Mouse (Mus musculus) forebrain, embryonic 15.5 days (tissue): ENCODE results near the gene Ppdpf. TPM values are rescaled to one million over a fixed set of nuclear protein-coding genes. Genes with fewer than 3 reads are reported as not detected.

Source experiments
- ATAC-seq: fragments of 200-750 bp; cut with Nextera tagmentation; replicated peaks from 2 replicates; pipeline ENCODE4 v1.8.0; 2017; ENCODE audit warnings: mild to moderate bottlenecking, moderate TSS enrichment, moderate library complexity
- H3K27ac ChIP-seq: fragments of 300-500 bp; sonication (generic); replicated peaks from 2 replicates; pipeline ENCODE4 v1.5.1; 2015; ENCODE audit warnings: mild to moderate bottlenecking, inconsistent platforms
- H3K27me3 ChIP-seq: fragments of 300-500 bp; sonication (generic); 2 replicates; pipeline ENCODE4 v1.6.1; 2015; ENCODE audit warnings: inconsistent platforms
- H3K36me3 ChIP-seq: fragments of 300-500 bp; sonication (generic); 2 replicates; pipeline ENCODE4 v1.6.1; 2015; ENCODE audit warnings: mild to moderate bottlenecking, inconsistent platforms
- H3K4me1 ChIP-seq: fragments of 300-500 bp; sonication (generic); 2 replicates; pipeline ENCODE4 v1.6.1; 2015; ENCODE audit warnings: inconsistent platforms
- H3K4me2 ChIP-seq: fragments of 300-500 bp; sonication (generic); replicated peaks from 2 replicates; pipeline ENCODE4 v1.6.1; 2015; ENCODE audit warnings: mild to moderate bottlenecking, inconsistent platforms
- H3K4me3 ChIP-seq: fragments of 300-500 bp; sonication (generic); 2 replicates; pipeline ENCODE4 v1.5.1; 2015; ENCODE audit warnings: mild to moderate bottlenecking, inconsistent platforms
- H3K9ac ChIP-seq: fragments of 300-500 bp; sonication (generic); replicated peaks from 2 replicates; pipeline ENCODE4 v1.6.1; 2015; ENCODE audit warnings: mild to moderate bottlenecking, inconsistent platforms
- H3K9me3 ChIP-seq: fragments of 300-500 bp; sonication (generic); 2 replicates; pipeline ENCODE4 v1.6.1; 2016; ENCODE audit warnings: inconsistent platforms
- WGBS: fragments of 180-500 bp; shearing (Covaris S2); methylation state at CpG from one replicate; pipeline ENCODE4 v1.1.7; 2015; ENCODE audit warnings: mixed read lengths; 5-methylcytosine and 5-hydroxymethylcytosine counted together
- polyA plus RNA-seq: library from polyadenylated mRNA; unstranded; fragments of >200 nt; fragmentation: Nextera tagmentation; extraction: Ambion mirVana; gene quantifications from 2 replicates; pipeline ENCODE4 v1.2.1, GENCODE M21; 2015

Gene Ppdpf
- polyA plus RNA-seq, 1 experiment from 2014 or later, result 520 TPM

GRCm38 (mm10) chr2:181231171-181231570 lies 44.1 kb downstream of the Ppdpf start:
- Histone ChIP-seq H3K36me3 (no peaks in the 10 kb centered on the region), H3K4me2 (no peak overlapping the region), H3K9me3 (no peaks in the 10 kb centered on the region), H3K27me3 (no peaks in the 10 kb centered on the region), H3K27ac (no peak overlapping the region), H3K4me1 (no peaks in the 10 kb centered on the region), H3K9ac (no peak overlapping the region), H3K4me3 (no peak overlapping the region)
- 76% methylated on average over 20 of the region's 20 CpGs for WGBS
- 0 out of 2 replicates have a peak, but pooled peaks have one; percentile 38 for ATAC-seq

GRCm38 (mm10) chr2:181233443-181233842 lies 46.4 kb downstream of the Ppdpf start:
- Histone ChIP-seq H3K4me2 (no peak overlapping the region), H3K4me1 (no peaks in the 10 kb centered on the region), H3K27ac (no peak overlapping the region), H3K4me3 (no peak overlapping the region), H3K36me3 (no peaks in the 10 kb centered on the region), H3K9ac (no peak overlapping the region), H3K9me3 (no peaks in the 10 kb centered on the region), H3K27me3 (no peaks in the 10 kb centered on the region)
- no peak for ATAC-seq
- WGBS, result 90% methylated on average over 15 of the region's 15 CpGs

- no peaks in the 10 kb centered on the region for H3K36me3 ChIP-seq
- H3K4me1 ChIP-seq, result no peaks in the 10 kb centered on the region
- no peaks in the 10 kb centered on the region for H3K9me3 ChIP-seq
- no peak overlapping the region for H3K27ac ChIP-seq
- no peaks in the 10 kb centered on the region for H3K27me3 ChIP-seq
- H3K9ac ChIP-seq, result no peak overlapping the region
- no peak for ATAC-seq
- no peak overlapping the region for H3K4me2 ChIP-seq
- H3K4me3 ChIP-seq, result no peak overlapping the region
- WGBS, result 91% methylated on average over 11 of the region's 11 CpGs
These were observed 47.6 kb downstream of the Ppdpf start for GRCm38 (mm10) chr2:181234680-181235079.

DNA sequence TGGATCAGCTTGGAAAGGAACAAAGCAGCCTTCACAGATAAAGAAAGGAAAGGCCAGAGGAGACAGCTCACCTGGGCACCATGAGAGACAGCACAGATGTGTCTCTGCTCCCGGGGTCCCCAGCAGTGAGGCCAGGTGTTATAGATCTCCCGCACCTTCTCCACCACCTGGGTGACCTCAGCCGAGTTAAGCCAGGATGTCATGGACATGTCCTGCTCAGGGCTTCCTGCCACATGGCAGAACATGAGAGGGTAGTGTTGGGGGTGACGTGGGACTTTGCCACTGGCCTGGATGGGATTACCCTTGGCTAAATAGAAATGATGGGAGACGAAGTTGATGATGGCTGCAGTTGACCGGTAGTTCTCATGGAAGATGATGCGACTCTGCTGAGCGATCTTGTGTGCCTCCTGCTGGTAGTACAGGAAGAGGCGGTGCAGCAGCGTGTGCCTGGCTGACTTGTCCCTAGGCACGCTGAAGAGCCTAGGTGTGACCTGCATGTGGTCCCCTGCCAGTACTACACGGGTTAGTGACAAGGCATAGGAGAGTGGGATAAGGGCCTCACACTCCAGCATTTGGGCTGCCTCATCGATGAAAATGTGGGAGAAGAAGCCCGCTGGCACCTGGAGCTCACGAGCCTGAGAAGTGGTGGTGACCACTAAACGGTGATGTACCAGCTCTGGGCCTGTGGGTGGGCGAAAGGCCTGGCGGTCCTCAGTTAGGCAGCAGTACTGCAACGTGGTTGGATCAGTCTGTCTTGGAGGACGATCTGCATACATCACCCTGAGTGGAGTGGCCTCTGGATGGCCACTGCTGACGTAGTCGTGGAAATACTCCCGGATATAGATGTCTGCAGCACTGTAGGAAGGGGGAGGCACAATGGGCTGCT lies 48.9 kb downstream of the Ppdpf start:
- no peak overlapping the region for H3K4me3 ChIP-seq

GRCm38 (mm10) chr2:181237251-181238014 lies 50.4 kb downstream of the Ppdpf start:
- Histone ChIP-seq H3K4me1 (0 out of 2 replicates have a peak, but pooled peaks cover 2% of the 10 kb centered on the region), H3K4me2 (no peak overlapping the region), H3K27me3 (no peaks in the 10 kb centered on the region), H3K4me3 (no peak overlapping the region), H3K27ac (no peak overlapping the region), H3K9me3 (no peaks in the 10 kb centered on the region), H3K9ac (no peak overlapping the region), H3K36me3 (no peaks in the 10 kb centered on the region)
- no peak for ATAC-seq
- WGBS, result 91% methylated on average over 17 of the region's 17 CpGs

More for the DNA sequence above, 48.9 kb downstream of the Ppdpf start:
- H3K27ac ChIP-seq, result no peak overlapping the region
- H3K27me3 ChIP-seq, result no peaks in the 10 kb centered on the region
- no peaks in the 10 kb centered on the region for H3K36me3 ChIP-seq
- no peaks in the 10 kb centered on the region for H3K4me1 ChIP-seq
- WGBS, result 88% methylated on average over 23 of the region's 23 CpGs
- H3K9ac ChIP-seq, result no peak overlapping the region
- H3K9me3 ChIP-seq, result no peaks in the 10 kb centered on the region
- ATAC-seq, result no peak
- H3K4me2 ChIP-seq, result no peak overlapping the region

DNA sequence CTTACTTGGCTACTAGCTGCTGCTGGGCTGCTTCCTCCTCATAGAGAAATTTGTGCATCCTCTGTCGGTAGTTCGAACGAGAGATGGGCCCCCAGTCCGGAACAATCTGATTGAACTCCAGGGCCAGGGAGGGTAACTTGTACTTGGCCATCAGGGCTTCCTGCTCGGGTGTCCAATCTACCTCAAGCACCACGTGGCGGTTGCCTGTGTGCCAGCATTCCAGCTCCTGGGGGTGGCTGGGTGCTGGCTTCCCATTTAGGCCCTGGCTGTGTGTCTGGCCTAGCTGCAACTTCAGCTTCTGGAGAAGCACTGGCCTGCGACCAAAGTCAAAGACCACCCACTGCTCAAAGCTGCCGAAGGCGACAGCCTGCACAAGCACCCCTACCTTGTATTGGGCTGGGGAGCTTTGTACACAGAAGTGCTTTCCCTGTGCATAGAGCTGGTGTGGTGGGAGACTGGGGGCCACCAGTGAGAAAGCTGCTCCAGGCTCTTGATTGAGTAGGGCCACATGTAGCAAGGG lies 51.1 kb downstream of the Ppdpf start:
- Histone ChIP-seq H3K4me2 (no peak overlapping the region), H3K36me3 (no peaks in the 10 kb centered on the region), H3K27ac (no peak overlapping the region), H3K27me3 (no peaks in the 10 kb centered on the region), H3K9ac (no peak overlapping the region), H3K4me1 (0 out of 2 replicates have a peak, but pooled peaks cover 2% of the 10 kb centered on the region), H3K4me3 (no peak overlapping the region), H3K9me3 (no peaks in the 10 kb centered on the region)
- WGBS, result 73% methylated on average over 10 of the region's 10 CpGs
- no peak for ATAC-seq

Other genes with a start within 250 kb of the Ppdpf start
- gene Nkain4, start 232.5 kb upstream of the Ppdpf start, polyA plus RNA-seq, result 50.8 and 64.3 TPM in 2 replicates
- 103 and 106 TPM in 2 replicates for gene Arfgap1, start 220.0 kb upstream of the Ppdpf start, polyA plus RNA-seq
- 0.08 and 0.29 TPM in 2 replicates for gene Col20a1, start 200.7 kb upstream of the Ppdpf start, polyA plus RNA-seq
- gene Chrna4, start 143.7 kb upstream of the Ppdpf start, polyA plus RNA-seq, result 8.9 and 10.0 TPM in 2 replicates
- 45.2 and 46.7 TPM in 2 replicates for gene Kcnq2, start 51.9 kb upstream of the Ppdpf start, polyA plus RNA-seq
- 5.8 and 6.3 TPM in 2 replicates for gene Eef1a2, start 30.2 kb upstream of the Ppdpf start, polyA plus RNA-seq
- not detected in 2 replicates for gene Ptk6, start 15.5 kb downstream of the Ppdpf start, polyA plus RNA-seq
- 0.06 TPM in 1 of 2 replicates, not detected in the other for gene Srms, start 25.9 kb downstream of the Ppdpf start, polyA plus RNA-seq
- not detected in 2 replicates for gene Fndc11, start 32.8 kb downstream of the Ppdpf start, polyA plus RNA-seq
- 0.29 and 0.37 TPM in 2 replicates for gene Helz2, start 54.8 kb downstream of the Ppdpf start, polyA plus RNA-seq
- gene Gmeb2, start 100.8 kb downstream of the Ppdpf start, polyA plus RNA-seq, result 20.2 and 20.3 TPM in 2 replicates
- gene Stmn3, start 127.3 kb downstream of the Ppdpf start, polyA plus RNA-seq, result 960 and 986 TPM in 2 replicates
- 37.5 and 44.1 TPM in 2 replicates for gene Rtel1, start 132.5 kb downstream of the Ppdpf start, polyA plus RNA-seq
- 82.1 TPM in 2 replicates for gene Zgpat, start 177.7 kb downstream of the Ppdpf start, polyA plus RNA-seq
- 98.3 and 98.4 TPM in 2 replicates for gene Arfrp1, start 178.2 kb downstream of the Ppdpf start, polyA plus RNA-seq
- gene Lime1, start 192.8 kb downstream of the Ppdpf start, polyA plus RNA-seq, result 45.7 and 45.9 TPM in 2 replicates